Mouse (Mus musculus): Measurements from ENCODE around the gene Abi3bp. TPM values are rescaled to one million over a fixed set of nuclear protein-coding genes. Genes with fewer than 3 reads are reported as not detected.

The Abi3bp gene
- 5.8 and 6.0 TPM in 2 replicates for polyA plus RNA-seq (2015; fragmentation: Nextera tagmentation; extraction: Ambion mirVana)

DNA sequence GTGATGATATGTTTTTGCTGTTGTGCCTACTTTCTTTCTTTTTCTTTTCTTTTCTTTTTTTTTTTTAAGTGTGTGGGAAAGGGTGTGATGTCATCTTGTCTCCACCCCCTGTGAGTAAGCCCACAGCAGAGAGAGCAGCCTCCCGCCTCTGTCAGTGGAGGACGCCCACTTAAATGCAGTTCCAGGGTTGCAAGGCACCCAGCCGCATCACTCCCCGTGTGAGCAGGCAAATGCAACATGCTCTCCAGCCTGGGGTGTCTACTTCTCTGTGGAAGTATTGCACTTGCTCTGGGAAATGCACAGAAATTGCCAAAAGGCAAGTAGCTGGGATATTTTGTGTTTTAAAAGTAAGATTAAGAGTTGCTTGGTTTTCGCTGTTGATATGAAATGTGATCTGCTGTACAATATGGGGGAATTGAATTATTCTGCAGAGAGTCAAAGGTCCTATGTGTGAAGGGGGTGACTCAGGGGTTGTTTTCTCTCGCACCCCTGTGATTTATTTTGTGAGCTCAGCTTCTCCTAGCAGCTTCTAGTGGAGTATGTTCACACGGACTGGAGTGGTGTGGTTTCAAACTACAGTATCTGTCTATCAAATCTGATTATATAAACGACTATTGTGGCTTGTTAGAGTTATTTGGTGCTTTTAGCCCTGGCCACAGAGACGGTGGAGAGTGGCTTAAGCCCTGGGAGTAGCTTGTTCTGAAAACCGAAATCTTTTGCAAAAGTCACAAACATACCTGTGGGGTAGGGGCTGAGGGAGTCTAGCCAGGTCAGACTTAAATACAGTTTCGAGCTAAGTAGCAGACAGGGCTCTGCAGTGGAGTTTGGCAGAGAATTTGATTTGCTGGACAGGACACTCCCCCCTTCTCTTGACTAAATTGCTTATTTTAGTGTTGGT, at the start of gene Abi3bp:
Gene Abi3bp (plus strand): TSS at position 202 of the 898 bp plus-strand sequence.
- Histone ChIP-seq H3K4me2 (ENCODE audit: low read depth, low read length) (peak within 1 kb of the TSS; percentile 53), H3K9ac (ENCODE audit: low read length) (peak within 1 kb of the TSS; percentile 37), H3K27me3 (ENCODE audit: control insufficient read depth, insufficient read depth, low read length) (no peaks in the 10 kb centered on the region), H3K36me3 (ENCODE audit: control insufficient read depth, insufficient read depth) (no peaks in the 10 kb centered on the region), H3K9me3 (replicated peaks; ENCODE audit: control insufficient read depth, low read length) (no peaks in the 10 kb centered on the region), H3K4me3 (ENCODE audit: low read length) (peak within 1 kb of the TSS; percentile 41), H3K4me1 (ENCODE audit: control insufficient read depth, insufficient read depth, low read length) (no peaks in the 10 kb centered on the region), H3K27ac (ENCODE audit: low read length) (peak within 1 kb of the TSS; percentile 35; the same call in 1 of the 2 replicates)
- ATAC-seq (replicated peaks; ENCODE audit: extremely low read depth, insufficient read depth, low FRiP score), result peak; percentile 60; the same call in 1 of the 2 replicates
- WGBS, result 40% methylated on average over 11 of the region's 11 CpGs

DNA sequence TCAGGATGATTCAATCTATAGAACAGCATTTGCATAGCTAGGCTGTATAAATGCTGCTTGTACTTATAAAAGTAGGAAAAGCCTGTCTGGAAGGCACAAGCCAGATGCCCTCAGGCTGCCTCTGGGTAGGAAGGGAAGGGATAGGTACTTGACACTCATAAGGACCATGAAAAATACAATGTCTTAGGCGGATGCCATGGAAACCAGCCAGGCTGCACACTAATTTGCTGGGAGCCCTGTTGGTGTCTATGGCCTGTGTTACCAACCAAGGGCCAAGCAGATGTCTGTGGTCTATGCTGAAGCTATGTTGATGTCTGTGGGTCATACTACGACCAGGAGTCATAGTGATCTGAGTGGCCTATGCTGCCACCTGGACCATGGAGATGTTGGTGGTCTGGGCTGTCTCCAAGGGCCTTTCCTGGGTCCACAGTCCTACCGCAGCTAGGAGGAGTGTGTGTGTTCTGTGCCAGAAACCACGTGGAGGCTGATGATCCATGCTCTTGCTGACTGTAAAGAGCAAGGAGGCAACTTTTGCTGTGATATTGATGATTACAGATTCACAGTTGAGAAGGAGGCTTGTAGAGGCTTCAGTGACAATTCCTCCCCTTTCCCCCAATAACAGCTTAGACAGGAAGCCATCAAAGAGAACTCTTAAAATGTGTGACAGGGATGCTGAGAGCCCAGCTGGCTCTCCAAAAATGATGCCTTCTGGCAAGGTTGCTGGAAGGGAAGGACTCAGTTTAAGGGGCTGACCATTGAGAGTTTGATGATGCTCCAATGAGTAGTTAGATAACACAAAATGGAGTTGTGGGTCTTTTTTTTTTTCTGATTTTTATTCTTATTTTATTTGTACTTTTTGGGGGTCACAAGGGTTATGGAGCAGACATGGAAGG, 42.1 kb upstream of the Abi3bp start:
- ATAC-seq (replicated peaks; ENCODE audit: extremely low read depth, insufficient read depth, low FRiP score), result no peak

DNA sequence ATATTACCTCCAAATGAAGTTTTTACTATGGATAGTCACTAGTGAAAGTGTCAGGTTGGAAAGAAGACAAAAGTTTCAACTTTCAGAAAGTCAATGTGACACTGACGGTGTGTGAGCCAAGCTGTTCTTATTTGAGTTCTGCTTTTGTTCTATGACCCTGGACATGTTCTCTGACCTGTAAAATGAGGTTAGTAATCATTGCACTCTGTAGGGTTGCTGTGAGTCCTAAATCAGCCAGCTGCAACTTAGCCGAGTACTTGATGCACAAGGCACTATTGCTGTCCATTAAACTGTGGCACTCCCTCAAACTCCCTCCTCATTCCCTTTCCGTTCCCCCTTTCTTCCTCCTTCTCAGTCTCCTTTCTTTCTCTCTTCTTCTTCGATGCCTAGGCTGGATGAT, 37.4 kb upstream of the Abi3bp start:
- Histone ChIP-seq H3K9me3 (replicated peaks; ENCODE audit: control insufficient read depth, low read length) (0 out of 2 replicates have a peak, but pooled peaks cover 3% of the 10 kb centered on the region), H3K4me3 (ENCODE audit: low read length) (no peak overlapping the region), H3K27ac (ENCODE audit: low read length) (no peak overlapping the region), H3K36me3 (ENCODE audit: control insufficient read depth, insufficient read depth) (no peaks in the 10 kb centered on the region), H3K9ac (ENCODE audit: low read length) (no peak overlapping the region), H3K4me1 (ENCODE audit: control insufficient read depth, insufficient read depth, low read length) (no peaks in the 10 kb centered on the region), H3K27me3 (ENCODE audit: control insufficient read depth, insufficient read depth, low read length) (no peaks in the 10 kb centered on the region), H3K4me2 (ENCODE audit: low read depth, low read length) (no peak overlapping the region)
- 83% methylated on average over 4 of the region's 4 CpGs for WGBS
- no peak for ATAC-seq (replicated peaks; ENCODE audit: extremely low read depth, insufficient read depth, low FRiP score)

More for the DNA sequence above, 42.1 kb upstream of the Abi3bp start:
- Histone ChIP-seq H3K27me3 (ENCODE audit: control insufficient read depth, insufficient read depth, low read length) (no peaks in the 10 kb centered on the region), H3K4me1 (ENCODE audit: control insufficient read depth, insufficient read depth, low read length) (no peaks in the 10 kb centered on the region), H3K27ac (ENCODE audit: low read length) (no peak overlapping the region), H3K9me3 (replicated peaks; ENCODE audit: control insufficient read depth, low read length) (0 out of 2 replicates have a peak, but pooled peaks cover 3% of the 10 kb centered on the region), H3K4me2 (ENCODE audit: low read depth, low read length) (no peak overlapping the region), H3K36me3 (ENCODE audit: control insufficient read depth, insufficient read depth) (no peaks in the 10 kb centered on the region), H3K9ac (ENCODE audit: low read length) (no peak overlapping the region), H3K4me3 (ENCODE audit: low read length) (no peak overlapping the region)
- 69% methylated on average over 4 of the region's 4 CpGs for WGBS

DNA sequence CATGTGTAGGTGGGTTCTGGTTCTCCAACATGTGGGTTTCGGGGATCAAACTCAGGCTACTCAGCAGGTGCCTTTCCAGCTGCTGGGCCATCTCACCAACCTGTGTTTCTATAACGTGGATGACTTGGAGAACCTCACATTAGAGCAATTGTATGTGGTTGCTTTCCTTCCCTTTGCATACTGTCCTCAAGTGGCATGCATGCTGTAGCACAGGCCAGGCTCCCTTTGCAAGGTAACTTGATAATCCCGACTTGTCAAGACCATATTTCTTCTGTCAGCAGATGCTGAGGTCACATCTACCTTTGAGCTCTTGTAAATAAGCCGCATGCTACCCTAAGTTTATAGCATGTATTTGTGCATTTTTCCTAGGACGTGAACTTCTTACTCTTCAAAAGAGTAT, 36.6 kb upstream of the Abi3bp start:
- Histone ChIP-seq H3K9me3 (replicated peaks; ENCODE audit: control insufficient read depth, low read length) (0 out of 2 replicates have a peak, but pooled peaks cover 3% of the 10 kb centered on the region), H3K27ac (ENCODE audit: low read length) (no peak overlapping the region), H3K4me3 (ENCODE audit: low read length) (no peak overlapping the region), H3K4me2 (ENCODE audit: low read depth, low read length) (no peak overlapping the region), H3K4me1 (ENCODE audit: control insufficient read depth, insufficient read depth, low read length) (no peaks in the 10 kb centered on the region), H3K27me3 (ENCODE audit: control insufficient read depth, insufficient read depth, low read length) (no peaks in the 10 kb centered on the region), H3K9ac (ENCODE audit: low read length) (no peak overlapping the region), H3K36me3 (ENCODE audit: control insufficient read depth, insufficient read depth) (no peaks in the 10 kb centered on the region)
- ATAC-seq (replicated peaks; ENCODE audit: extremely low read depth, insufficient read depth, low FRiP score), result no peak
- WGBS, result 72% methylated on average over 5 of the region's 5 CpGs

DNA sequence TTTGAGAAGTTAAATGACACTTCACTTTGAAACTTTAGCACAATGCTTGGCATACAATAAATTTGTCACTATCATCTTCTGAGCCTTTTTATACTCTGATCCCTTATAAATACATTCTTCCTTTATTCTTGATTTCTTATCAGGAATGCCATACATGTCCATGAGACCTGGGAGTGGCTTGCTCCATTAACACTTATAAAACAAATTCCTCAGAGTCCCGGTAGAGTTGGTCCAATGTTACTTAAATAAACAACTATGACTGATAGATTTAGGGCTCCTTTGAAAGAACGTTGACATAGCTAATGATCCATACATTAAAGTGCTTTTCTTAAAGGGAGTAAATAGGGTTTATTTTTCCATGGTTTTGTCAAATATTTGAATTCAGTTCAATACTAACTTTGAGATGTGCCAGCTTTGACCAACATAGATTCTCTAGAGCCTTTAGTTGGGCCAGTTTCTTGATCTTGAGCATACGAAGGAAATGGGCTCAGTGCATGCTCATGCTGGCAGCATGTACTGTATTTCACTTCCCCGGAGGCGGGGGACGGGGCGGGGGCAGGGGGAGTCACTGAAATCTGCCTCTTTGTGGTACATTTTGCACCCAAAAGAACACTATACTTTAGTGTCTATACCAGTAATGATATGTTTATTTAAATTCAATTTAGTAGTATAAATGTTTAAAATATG, 35.9 kb upstream of the Abi3bp start:
- Histone ChIP-seq H3K36me3 (ENCODE audit: control insufficient read depth, insufficient read depth) (no peaks in the 10 kb centered on the region), H3K27me3 (ENCODE audit: control insufficient read depth, insufficient read depth, low read length) (no peaks in the 10 kb centered on the region), H3K27ac (ENCODE audit: low read length) (no peak overlapping the region), H3K9me3 (replicated peaks; ENCODE audit: control insufficient read depth, low read length) (0 out of 2 replicates have a peak, but pooled peaks cover 3% of the 10 kb centered on the region), H3K4me3 (ENCODE audit: low read length) (no peak overlapping the region), H3K4me2 (ENCODE audit: low read depth, low read length) (no peak overlapping the region), H3K9ac (ENCODE audit: low read length) (no peak overlapping the region), H3K4me1 (ENCODE audit: control insufficient read depth, insufficient read depth, low read length) (no peaks in the 10 kb centered on the region)
- 69% methylated on average over 7 of the region's 7 CpGs for WGBS
- ATAC-seq (replicated peaks; ENCODE audit: extremely low read depth, insufficient read depth, low FRiP score), result no peak

DNA sequence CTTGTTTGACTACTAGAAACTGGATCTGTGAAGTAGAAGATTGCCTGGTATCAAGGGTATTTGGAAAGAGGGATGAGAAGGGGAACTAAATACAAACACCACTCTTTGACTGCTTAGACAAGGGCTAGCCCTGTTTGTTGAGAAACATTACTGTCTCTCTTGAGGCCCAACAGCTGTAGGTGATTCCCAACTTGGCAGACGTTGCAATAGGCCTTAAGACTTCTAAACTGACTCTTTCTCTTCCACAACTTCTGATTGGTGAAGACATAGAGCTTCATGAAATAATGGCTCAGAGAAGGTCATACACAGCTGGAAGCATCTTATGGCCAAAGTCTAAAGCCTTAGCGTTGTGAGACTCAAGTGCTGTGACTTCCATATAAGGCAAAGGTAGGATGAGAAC, 26.2 kb upstream of the Abi3bp start:
- peaks cover 5% of the 10 kb centered on the region; the same call in 1 of the 2 replicates for H3K9me3 ChIP-seq (replicated peaks; ENCODE audit: control insufficient read depth, low read length)
- no peaks in the 10 kb centered on the region for H3K36me3 ChIP-seq (ENCODE audit: control insufficient read depth, insufficient read depth)
- H3K4me2 ChIP-seq (ENCODE audit: low read depth, low read length), result no peak overlapping the region
- no peak overlapping the region for H3K4me3 ChIP-seq (ENCODE audit: low read length)
- no peak for ATAC-seq (replicated peaks; ENCODE audit: extremely low read depth, insufficient read depth, low FRiP score)
- no peaks in the 10 kb centered on the region for H3K4me1 ChIP-seq (ENCODE audit: control insufficient read depth, insufficient read depth, low read length)
- no peak overlapping the region for H3K9ac ChIP-seq (ENCODE audit: low read length)
- H3K27me3 ChIP-seq (ENCODE audit: control insufficient read depth, insufficient read depth, low read length), result no peaks in the 10 kb centered on the region
- WGBS, result 76% methylated on average over 2 of the region's 2 CpGs
- no peak overlapping the region for H3K27ac ChIP-seq (ENCODE audit: low read length)

DNA sequence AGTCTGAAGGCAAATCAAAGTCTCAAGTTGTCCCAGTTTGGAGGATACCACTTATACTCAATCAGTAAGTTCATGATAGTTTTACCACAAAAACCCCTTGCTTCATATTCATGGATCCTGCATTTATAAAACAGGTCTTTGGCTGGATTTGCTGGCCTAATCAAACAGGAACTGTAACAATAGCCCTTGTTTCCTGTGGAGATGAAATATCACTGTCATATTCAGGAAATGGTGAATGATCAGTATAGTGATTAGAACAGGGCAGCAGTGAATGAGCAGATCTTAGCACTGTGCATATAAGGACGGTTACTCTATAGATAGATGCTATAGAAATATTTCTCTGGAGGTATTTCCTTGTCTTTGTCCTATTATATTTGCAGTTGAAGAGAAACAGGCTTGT, 25.8 kb upstream of the Abi3bp start:
- Histone ChIP-seq H3K4me3 (ENCODE audit: low read length) (no peak overlapping the region), H3K36me3 (ENCODE audit: control insufficient read depth, insufficient read depth) (no peaks in the 10 kb centered on the region), H3K27me3 (ENCODE audit: control insufficient read depth, insufficient read depth, low read length) (no peaks in the 10 kb centered on the region), H3K9me3 (replicated peaks; ENCODE audit: control insufficient read depth, low read length) (peaks cover 5% of the 10 kb centered on the region; the same call in 1 of the 2 replicates), H3K4me2 (ENCODE audit: low read depth, low read length) (no peak overlapping the region), H3K27ac (ENCODE audit: low read length) (no peak overlapping the region), H3K9ac (ENCODE audit: low read length) (no peak overlapping the region), H3K4me1 (ENCODE audit: control insufficient read depth, insufficient read depth, low read length) (no peaks in the 10 kb centered on the region)
- WGBS, result 70% methylated on average over 1 of the region's 1 CpGs
- no peak for ATAC-seq (replicated peaks; ENCODE audit: extremely low read depth, insufficient read depth, low FRiP score)

DNA sequence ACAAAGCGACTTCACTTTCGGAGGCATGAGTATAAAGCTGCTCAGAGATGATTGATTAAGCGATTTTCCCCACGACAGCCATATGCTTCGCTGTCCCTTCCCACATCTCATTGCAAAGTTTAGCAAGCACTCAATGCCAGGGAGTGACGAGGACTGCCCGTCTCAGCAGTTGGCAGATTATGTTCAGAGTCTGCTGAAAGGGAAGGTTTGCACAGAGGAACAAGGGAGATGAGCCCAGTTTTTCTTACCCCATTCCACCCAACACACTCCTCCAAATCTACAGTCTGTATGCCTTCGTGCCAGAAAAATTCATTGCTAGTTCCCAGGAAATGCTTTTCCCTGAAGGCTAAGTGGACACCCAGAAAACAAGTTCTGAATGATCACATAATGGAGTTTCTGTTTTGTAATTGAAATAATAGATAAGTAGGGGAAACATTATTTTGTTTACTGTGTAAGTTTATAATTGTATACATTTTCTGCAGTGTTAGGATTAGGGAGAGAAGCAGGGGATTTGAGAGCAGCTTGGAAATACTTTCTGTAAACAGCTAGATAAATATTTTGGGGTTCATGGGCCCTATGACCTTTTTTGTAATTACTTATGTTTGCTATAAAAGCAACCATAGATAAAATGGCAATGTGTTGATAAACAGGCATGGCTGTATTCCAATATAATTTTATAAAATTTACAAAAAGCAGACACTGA, 19.5 kb upstream of the Abi3bp start:
- H3K4me3 ChIP-seq (ENCODE audit: low read length), result no peak overlapping the region
- WGBS, result 64% methylated on average over 8 of the region's 8 CpGs
- no peaks in the 10 kb centered on the region for H3K4me1 ChIP-seq (ENCODE audit: control insufficient read depth, insufficient read depth, low read length)
- no peaks in the 10 kb centered on the region for H3K36me3 ChIP-seq (ENCODE audit: control insufficient read depth, insufficient read depth)
- no peak overlapping the region for H3K9ac ChIP-seq (ENCODE audit: low read length)
- H3K27ac ChIP-seq (ENCODE audit: low read length), result no peak overlapping the region
- ATAC-seq (replicated peaks; ENCODE audit: extremely low read depth, insufficient read depth, low FRiP score), result no peak
- H3K9me3 ChIP-seq (replicated peaks; ENCODE audit: control insufficient read depth, low read length), result no peaks in the 10 kb centered on the region
- H3K4me2 ChIP-seq (ENCODE audit: low read depth, low read length), result no peak overlapping the region
- H3K27me3 ChIP-seq (ENCODE audit: control insufficient read depth, insufficient read depth, low read length), result no peaks in the 10 kb centered on the region
